Mouse (Mus musculus) liver, adult 2 months (tissue): ENCODE measurements around the gene Asb18. TPM values are rescaled to one million over a fixed set of nuclear protein-coding genes. Genes with fewer than 3 reads are reported as not detected.

ENCODE experiments used
- DNase-seq: peaks from one replicate; pipeline ENCODE4 v3.0.0-alpha.2; 2011; ENCODE audit warnings: low read depth, low spot score; ENCODE audit errors: extremely low read depth
- H3K27ac ChIP-seq: fragments of 200-500 bp; replicated peaks from 2 replicates; pipeline ENCODE4 v1.5.1; 2012; ENCODE audit warnings: low read depth, mild to moderate bottlenecking, control low read depth, inconsistent platforms, low read length; ENCODE audit not compliant: insufficient read depth
- H3K27me3 ChIP-seq: fragments of 200-500 bp; 2 replicates; pipeline ENCODE4 v1.6.1; 2012; ENCODE audit warnings: mild to moderate bottlenecking, moderate library complexity, low read length, inconsistent platforms; ENCODE audit not compliant: control insufficient read depth, insufficient read depth
- H3K36me3 ChIP-seq: fragments of 200-500 bp; 2 replicates; pipeline ENCODE4 v1.6.1; 2012; ENCODE audit warnings: low read length, inconsistent platforms; ENCODE audit not compliant: control insufficient read depth, insufficient read depth
- H3K4me1 ChIP-seq: fragments of 200-500 bp; 2 replicates; pipeline ENCODE4 v1.6.1; 2011; ENCODE audit warnings: low read length; ENCODE audit not compliant: control insufficient read depth, insufficient read depth
- H3K4me3 ChIP-seq: fragments of 200-500 bp; 2 replicates; pipeline ENCODE4 v1.5.1; 2011; ENCODE audit warnings: low read depth, mild to moderate bottlenecking, control low read depth, low read length, moderate library complexity; ENCODE audit not compliant: insufficient read depth
- H3K79me2 ChIP-seq: fragments of 200-500 bp; 2 replicates; pipeline ENCODE4 v1.6.1; 2012; ENCODE audit warnings: inconsistent platforms, mild to moderate bottlenecking, low read length, moderate library complexity; ENCODE audit not compliant: control insufficient read depth, insufficient read depth
- H3K9ac ChIP-seq: fragments of 200-500 bp; 2 replicates; pipeline ENCODE4 v1.6.1; 2012; ENCODE audit warnings: low read depth, mild to moderate bottlenecking, control low read depth, inconsistent platforms, low read length
- CTCF ChIP-seq: fragments of 200-500 bp; IDR thresholded peaks from 2 replicates; pipeline ENCODE4 v1.5.1; 2011; ENCODE audit warnings: low read depth, low read length, control low read depth
- POLR2A ChIP-seq: fragments of 200-500 bp; IDR thresholded peaks from 2 replicates; pipeline ENCODE4 v1.6.1; 2011; ENCODE audit warnings: low read length, control low read depth; ENCODE audit not compliant: insufficient read depth; ENCODE audit errors: extremely low read depth
- WGBS: fragments of 180-500 bp; shearing (Covaris S2); methylation state at CpG from one replicate; pipeline ENCODE4 v1.1.7; 2018; 5-methylcytosine and 5-hydroxymethylcytosine counted together
- polyA plus RNA-seq: library from polyadenylated mRNA; depleted of rRNA; stranded (reverse); fragments of >200 nt; gene quantifications from 2 replicates; pipeline ENCODE4 v1.2.3, GENCODE M21; 2012
- total RNA-seq: library from RNA; depleted of rRNA; stranded (reverse); fragments of >200 nt; gene quantifications from 2 replicates; pipeline ENCODE4 v1.2.3, GENCODE M21; 2014

Asb18 gene
- total and polyA plus RNA-seq, 2 experiments, result not detected

GRCm38 (mm10) chr1:89932021-89932423, 82.4 kb downstream of the Asb18 start:
- TF ChIP-seq CTCF (no peak), POLR2A (no peak)
- Histone ChIP-seq H3K36me3 (no peaks in the 10 kb centered on the region), H3K27me3 (peaks cover 51% of the 10 kb centered on the region), H3K9ac (no peak overlapping the region), H3K4me1 (no peaks in the 10 kb centered on the region), H3K79me2 (no peaks in the 10 kb centered on the region), H3K27ac (no peak overlapping the region), H3K4me3 (no peak overlapping the region)
- WGBS, result 5% methylated on average over 19 of the region's 19 CpGs
- no peak for DNase-seq

GRCm38 (mm10) chr1:89931120-89931519, 83.3 kb downstream of the Asb18 start, which contains the start of gene Gbx2:
Gene Gbx2, minus strand, starts transcription at chr1:89931179.
- DNase-seq, result no peak
- TF ChIP-seq POLR2A (no peak), CTCF (no peak)
- H3K27me3 ChIP-seq, result peaks cover 43% of the 10 kb centered on the region
- no peaks in the 10 kb centered on the region for H3K36me3 ChIP-seq
- no peak within 1 kb of the TSS for H3K9ac ChIP-seq
- no peak within 1 kb of the TSS for H3K27ac ChIP-seq
- 3% methylated on average over 33 of the region's 33 CpGs for WGBS
- H3K79me2 ChIP-seq, result no peaks in the 10 kb centered on the region
- no peaks in the 10 kb centered on the region for H3K4me1 ChIP-seq
- H3K4me3 ChIP-seq, result no peak within 1 kb of the TSS

- no peak overlapping the region for H3K27ac ChIP-seq
- DNase-seq, result no peak
- TF ChIP-seq POLR2A (no peak), CTCF (no peak)
- peaks cover 41% of the 10 kb centered on the region for H3K27me3 ChIP-seq
- no peaks in the 10 kb centered on the region for H3K79me2 ChIP-seq
- H3K4me1 ChIP-seq, result no peaks in the 10 kb centered on the region
- H3K36me3 ChIP-seq, result no peaks in the 10 kb centered on the region
- no peak overlapping the region for H3K4me3 ChIP-seq
- no peak overlapping the region for H3K9ac ChIP-seq
- WGBS, result 2% methylated on average over 45 of the region's 45 CpGs
Measured at GRCm38 (mm10) chr1:89930551-89930950, 83.9 kb downstream of the Asb18 start.

GRCm38 (mm10) chr1:89929721-89930505, 84.6 kb downstream of the Asb18 start:
- DNase-seq, result no peak
- H3K27ac ChIP-seq, result no peak overlapping the region
- no peak overlapping the region for H3K9ac ChIP-seq
- H3K4me1 ChIP-seq, result no peaks in the 10 kb centered on the region
- no peaks in the 10 kb centered on the region for H3K36me3 ChIP-seq
- no peak overlapping the region for H3K4me3 ChIP-seq
- peaks cover 38% of the 10 kb centered on the region for H3K27me3 ChIP-seq
- WGBS, result 3% methylated on average over 55 of the region's 55 CpGs
- TF ChIP-seq CTCF (no peak), POLR2A (no peak)
- H3K79me2 ChIP-seq, result no peaks in the 10 kb centered on the region

- WGBS, result 16% methylated on average over 6 of the region's 6 CpGs
- Histone ChIP-seq H3K79me2 (no peaks in the 10 kb centered on the region), H3K4me3 (no peak overlapping the region)
Measured at GRCm38 (mm10) chr1:89929181-89929580, 85.3 kb downstream of the Asb18 start.

GRCm38 (mm10) chr1:89928676-89929075, 85.8 kb downstream of the Asb18 start:
- 19% methylated on average over 25 of the region's 25 CpGs for WGBS
- no peak for TF ChIP-seq CTCF
- TF ChIP-seq POLR2A, result no peak
- no peak overlapping the region for H3K4me3 ChIP-seq

More at GRCm38 (mm10) chr1:89929181-89929580, 85.3 kb downstream of the Asb18 start:
- Histone ChIP-seq H3K4me1 (no peaks in the 10 kb centered on the region), H3K9ac (no peak overlapping the region), H3K27me3 (peaks cover 40% of the 10 kb centered on the region), H3K27ac (no peak overlapping the region), H3K36me3 (no peaks in the 10 kb centered on the region)
- DNase-seq, result no peak
- TF ChIP-seq CTCF (no peak), POLR2A (no peak)

More at GRCm38 (mm10) chr1:89928676-89929075, 85.8 kb downstream of the Asb18 start:
- Histone ChIP-seq H3K36me3 (no peaks in the 10 kb centered on the region), H3K9ac (no peak overlapping the region), H3K27me3 (peaks cover 42% of the 10 kb centered on the region), H3K27ac (no peak overlapping the region), H3K79me2 (no peaks in the 10 kb centered on the region), H3K4me1 (no peaks in the 10 kb centered on the region)
- DNase-seq, result no peak
